Mouse (Mus musculus): ENCODE data around the gene Xlr. TPM values are rescaled to one million over a fixed set of nuclear protein-coding genes. Genes with fewer than 3 reads are reported as not detected.

The Xlr gene
- total RNA-seq (2023), result 1 to 10 TPM in 1 of 2 experiments, not detected in 1; 1.2 TPM

GRCm38 (mm10) chrX:53797519-53797918 lies at the start of gene Xlr:
TSS of gene Xlr (minus strand) at chrX:53797706.

GRCm38 (mm10) chrX:53776276-53776675 lies 21.2 kb downstream of the Xlr start, which contains the start of gene Zfp36l3:
TSS of gene Zfp36l3 (minus strand) at chrX:53776394.

GRCm38 (mm10) chrX:53757736-53758135 lies 39.8 kb downstream of the Xlr start, which contains the start of gene 1700013H16Rik:
TSS of gene 1700013H16Rik (minus strand) at chrX:53757831.

Other genes starting within 250 kb of the Xlr start
- gene Rtl8c, start 189.7 kb downstream of the Xlr start, total RNA-seq (2023), result 10 to 100 TPM in 1 of 2 experiments, 1 to 10 TPM in 1; 8.3 to 16.5 TPM
- gene Gm14597, start 188.7 kb downstream of the Xlr start, total RNA-seq (2023), result not detected
- 10 to 100 TPM; 27.7 to 50.5 TPM for gene Rtl8a, start 154.0 kb downstream of the Xlr start, total RNA-seq (2023)
- gene Rtl8b, start 127.3 kb downstream of the Xlr start, total RNA-seq (2023), result 10 to 100 TPM; 26.0 to 36.7 TPM
- under 1 TPM in 1 of 2 experiments, not detected in 1; 0.38 TPM for gene 4930502E18Rik, start 72.9 kb downstream of the Xlr start, total RNA-seq (2023)
- gene 1700013H16Rik, start 39.9 kb downstream of the Xlr start, total RNA-seq (2023), result not detected
- gene Zfp36l3, start 21.3 kb downstream of the Xlr start, total RNA-seq (2023), result not detected